Mouse (Mus musculus): ENCODE data around the gene Gm8362. TPM values are rescaled to one million over a fixed set of nuclear protein-coding genes. Genes with fewer than 3 reads are reported as not detected.
"Not testable (repeated sequence)": the region's sequence is repeated elsewhere in the genome, so short reads cannot be mapped to it uniquely, and the experiment has no call there.

The Gm8362 gene
- not detected in 2 replicates for polyA plus RNA-seq (2014; fragmentation: Nextera tagmentation; extraction: Ambion mirVana)

- not testable (repeated sequence) for H3K4me1 ChIP-seq (ENCODE audit: control insufficient read depth, insufficient read depth, low read length); H3K27ac ChIP-seq (replicated peaks; ENCODE audit: low read depth, low read length); H3K4me3 ChIP-seq (replicated peaks; ENCODE audit: low read depth, low read length); DNase-seq; H3K9me3 ChIP-seq (ENCODE audit: control insufficient read depth, low read length); H3K4me2 ChIP-seq (ENCODE audit: low read length); H3K9ac ChIP-seq (replicated peaks; ENCODE audit: low read length); ATAC-seq (ENCODE audit: low FRiP score, low TSS enrichment); H3K27me3 ChIP-seq (ENCODE audit: control insufficient read depth, insufficient read depth, low read length); H3K36me3 ChIP-seq (ENCODE audit: control insufficient read depth, insufficient read depth, low read length)
- WGBS = 100% methylated on average over 1 of the region's 1 CpGs
These were observed at the start of gene Gm8362 for GRCm38 (mm10) chr14:6774311-6774710. Gm8362 (minus strand) TSS chr14:6774411.

- 91% methylated on average over 3 of the region's 3 CpGs for WGBS
- not testable (repeated sequence) for H3K4me1 ChIP-seq (ENCODE audit: control insufficient read depth, insufficient read depth, low read length); H3K27me3 ChIP-seq (ENCODE audit: control insufficient read depth, insufficient read depth, low read length); DNase-seq; H3K9ac ChIP-seq (replicated peaks; ENCODE audit: low read length); H3K36me3 ChIP-seq (ENCODE audit: control insufficient read depth, insufficient read depth, low read length); ATAC-seq (ENCODE audit: low FRiP score, low TSS enrichment); H3K27ac ChIP-seq (replicated peaks; ENCODE audit: low read depth, low read length); H3K4me3 ChIP-seq (replicated peaks; ENCODE audit: low read depth, low read length); H3K9me3 ChIP-seq (ENCODE audit: control insufficient read depth, low read length); H3K4me2 ChIP-seq (ENCODE audit: low read length)
These were observed 49.1 kb upstream of the Gm8362 start for GRCm38 (mm10) chr14:6823297-6823696.

GRCm38 (mm10) chr14:6757231-6757536 is 17.0 kb downstream of the Gm8362 start:
- not testable (repeated sequence) for ATAC-seq (ENCODE audit: low FRiP score, low TSS enrichment); H3K9me3 ChIP-seq (ENCODE audit: control insufficient read depth, low read length); H3K36me3 ChIP-seq (ENCODE audit: control insufficient read depth, insufficient read depth, low read length); H3K4me2 ChIP-seq (ENCODE audit: low read length); DNase-seq; H3K9ac ChIP-seq (replicated peaks; ENCODE audit: low read length); H3K4me1 ChIP-seq (ENCODE audit: control insufficient read depth, insufficient read depth, low read length); H3K27me3 ChIP-seq (ENCODE audit: control insufficient read depth, insufficient read depth, low read length); H3K27ac ChIP-seq (replicated peaks; ENCODE audit: low read depth, low read length)
- WGBS = 0% methylated on average over 4 of the region's 13 CpGs
- H3K4me3 ChIP-seq (replicated peaks; ENCODE audit: low read depth, low read length) = peak overlapping the region; percentile 39; the same call in 1 of the 2 replicates

GRCm38 (mm10) chr14:6756384-6757230 is 17.6 kb downstream of the Gm8362 start:
- peak; percentile 34 for DNase-seq
- not testable (repeated sequence) for ATAC-seq (ENCODE audit: low FRiP score, low TSS enrichment); H3K9me3 ChIP-seq (ENCODE audit: control insufficient read depth, low read length); H3K4me1 ChIP-seq (ENCODE audit: control insufficient read depth, insufficient read depth, low read length); H3K27me3 ChIP-seq (ENCODE audit: control insufficient read depth, insufficient read depth, low read length); H3K27ac ChIP-seq (replicated peaks; ENCODE audit: low read depth, low read length); H3K36me3 ChIP-seq (ENCODE audit: control insufficient read depth, insufficient read depth, low read length)
- H3K4me2 ChIP-seq (ENCODE audit: low read length) = peak overlapping the region; percentile 42
- H3K4me3 ChIP-seq (replicated peaks; ENCODE audit: low read depth, low read length) = peak overlapping the region; percentile 39
- 1% methylated on average over 29 of the region's 67 CpGs for WGBS
- peak overlapping the region; percentile 31; the same call in 1 of the 2 replicates for H3K9ac ChIP-seq (replicated peaks; ENCODE audit: low read length)

- no CpG with 5 or more reads among the region's 2 CpGs for WGBS
- H3K9me3 ChIP-seq (ENCODE audit: control insufficient read depth, low read length); H3K4me2 ChIP-seq (ENCODE audit: low read length); ATAC-seq (ENCODE audit: low FRiP score, low TSS enrichment); H3K27ac ChIP-seq (replicated peaks; ENCODE audit: low read depth, low read length); H3K36me3 ChIP-seq (ENCODE audit: control insufficient read depth, insufficient read depth, low read length); H3K4me1 ChIP-seq (ENCODE audit: control insufficient read depth, insufficient read depth, low read length); H3K4me3 ChIP-seq (replicated peaks; ENCODE audit: low read depth, low read length); H3K27me3 ChIP-seq (ENCODE audit: control insufficient read depth, insufficient read depth, low read length); H3K9ac ChIP-seq (replicated peaks; ENCODE audit: low read length); DNase-seq: not testable (repeated sequence)
These were observed 32.0 kb downstream of the Gm8362 start, which contains the start of gene Gm3636 for GRCm38 (mm10) chr14:6742232-6742631. Gm3636 (minus strand) TSS chr14:6742332.

- H3K27ac ChIP-seq (replicated peaks; ENCODE audit: low read depth, low read length); DNase-seq; ATAC-seq (ENCODE audit: low FRiP score, low TSS enrichment); H3K9me3 ChIP-seq (ENCODE audit: control insufficient read depth, low read length); H3K4me3 ChIP-seq (replicated peaks; ENCODE audit: low read depth, low read length); H3K4me2 ChIP-seq (ENCODE audit: low read length); H3K4me1 ChIP-seq (ENCODE audit: control insufficient read depth, insufficient read depth, low read length); H3K27me3 ChIP-seq (ENCODE audit: control insufficient read depth, insufficient read depth, low read length); H3K36me3 ChIP-seq (ENCODE audit: control insufficient read depth, insufficient read depth, low read length); H3K9ac ChIP-seq (replicated peaks; ENCODE audit: low read length): not testable (repeated sequence)
- no CpG with 5 or more reads among the region's 2 CpGs for WGBS
These were observed 54.1 kb downstream of the Gm8362 start, which contains the start of gene Gm8050 for GRCm38 (mm10) chr14:6720151-6720550. Gm8050 (minus strand) TSS chr14:6720251.

Other genes with a start within 250 kb of the Gm8362 start
- gene Gm8356, start 237.1 kb downstream of the Gm8362 start, polyA plus RNA-seq (2014; fragmentation: Nextera tagmentation; extraction: Ambion mirVana) = not detected in 2 replicates
- 0.97 and 1.4 TPM in 2 replicates for gene Gm3629, start 183.8 kb downstream of the Gm8362 start, polyA plus RNA-seq (2014; fragmentation: Nextera tagmentation; extraction: Ambion mirVana)
- 0.43 TPM in 1 of 2 replicates, not detected in the other for gene Gm3460, start 152.0 kb downstream of the Gm8362 start, polyA plus RNA-seq (2014; fragmentation: Nextera tagmentation; extraction: Ambion mirVana)
- gene Gm10251, start 90.2 kb downstream of the Gm8362 start, polyA plus RNA-seq (2014; fragmentation: Nextera tagmentation; extraction: Ambion mirVana) = not detected in 2 replicates
- gene Gm8050, start 54.2 kb downstream of the Gm8362 start, polyA plus RNA-seq (2014; fragmentation: Nextera tagmentation; extraction: Ambion mirVana) = 0.18 TPM in 1 of 2 replicates, not detected in the other
- gene Gm3636, start 32.1 kb downstream of the Gm8362 start, polyA plus RNA-seq (2014; fragmentation: Nextera tagmentation; extraction: Ambion mirVana) = 16.0 and 20.2 TPM in 2 replicates
- not detected in 2 replicates for gene Gm3642, start 65.9 kb upstream of the Gm8362 start, polyA plus RNA-seq (2014; fragmentation: Nextera tagmentation; extraction: Ambion mirVana)
- gene Gm3667, start 115.6 kb upstream of the Gm8362 start, polyA plus RNA-seq (2014; fragmentation: Nextera tagmentation; extraction: Ambion mirVana) = 11.7 and 14.4 TPM in 2 replicates
- gene Gm6356, start 199.4 kb upstream of the Gm8362 start, polyA plus RNA-seq (2014; fragmentation: Nextera tagmentation; extraction: Ambion mirVana) = not detected in 2 replicates

All from midbrain, embryonic 14.5 days (tissue).